Mouse (Mus musculus) megakaryocyte progenitor cell, adult 5-6 weeks (primary cell): ENCODE data around the gene Mki67. TPM values are rescaled to one million over a fixed set of nuclear protein-coding genes. Genes with fewer than 3 reads are reported as not detected.

Source experiments
- total RNA-seq, 2 experiments: library from RNA; stranded (forward) in 1 of 2; stranded (reverse) in 1 of 2; fragments of 157-497, 149-512 nt in 1 of 2; fragments of 200-1000 nt in 1 of 2; gene quantifications; 2 replicates each; pipeline versions ENCODE4 v1.2.3 to v1.2.4; 2015 to 2017

Mki67 gene
- total RNA-seq, 2 experiments from 2014 or later, result 247 to 403 TPM

Other genes with a start within 250 kb of the Mki67 start
- gene Clrn3, start 187.7 kb downstream of the Mki67 start, total RNA-seq (2015), result 0.07 TPM in 1 of 2 replicates, not detected in the other
- gene Clrn3, start 187.7 kb downstream of the Mki67 start, total RNA-seq (2017), result not detected in 2 replicates
- gene Ptpre, start 178.9 kb downstream of the Mki67 start, total RNA-seq (2015), result 61.4 and 74.2 TPM in 2 replicates
- gene Ptpre, start 178.9 kb downstream of the Mki67 start, total RNA-seq (2017), result 49.6 and 59.1 TPM in 2 replicates